Mouse (Mus musculus): ENCODE data around the gene Rpl7l1.
"Not testable (repeated sequence)": the region's sequence is repeated elsewhere in the genome, so short reads cannot be mapped to it uniquely, and the experiment has no call there.

Gene Rpl7l1

DNA sequence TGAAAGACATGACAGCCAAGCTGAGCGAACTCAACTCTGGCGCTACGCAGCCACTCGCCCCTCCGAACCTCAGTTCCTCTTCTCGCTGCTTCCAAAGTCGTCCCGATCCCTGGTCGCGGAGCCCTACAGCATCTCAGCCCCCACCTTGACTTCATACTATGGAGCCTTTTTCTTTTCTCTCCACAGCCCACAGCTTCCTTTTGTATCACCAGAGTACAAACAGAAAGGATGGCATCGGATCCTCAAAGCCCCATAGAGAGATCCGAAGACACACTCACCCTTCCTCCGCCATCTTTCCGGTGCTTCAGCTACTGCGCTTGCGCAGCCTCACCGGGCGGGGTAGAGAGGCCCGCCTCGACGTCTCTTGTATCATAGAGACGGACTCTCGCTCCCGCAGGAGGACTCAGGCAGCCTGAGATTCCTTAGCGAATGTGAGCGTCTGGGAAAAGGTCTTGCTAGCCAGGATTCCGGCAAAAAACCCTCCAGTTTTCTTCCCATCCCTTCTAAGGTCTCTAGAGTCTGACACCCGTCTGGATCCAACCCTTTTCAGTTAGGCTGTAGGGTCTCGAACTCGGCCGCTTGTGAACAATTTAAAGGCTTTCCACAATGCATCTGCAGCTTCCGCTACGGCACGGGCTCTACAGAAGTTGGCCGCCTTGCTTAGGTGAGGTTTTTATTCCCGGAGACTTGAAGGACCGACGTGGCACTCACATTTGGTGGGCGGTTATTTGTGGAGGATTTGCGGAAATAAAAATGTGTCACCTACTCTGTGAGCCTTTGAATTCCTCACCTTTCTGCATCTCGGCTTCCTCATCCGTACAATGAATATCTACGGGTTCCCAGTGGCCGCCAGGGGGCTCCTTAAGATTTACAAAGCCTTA lies at the start of gene Rpl7l1:
Gene Rpl7l1 (minus strand): TSS at position 332 of the 881 bp plus-strand sequence.
- peak; percentile 93 for DNase-seq

DNA sequence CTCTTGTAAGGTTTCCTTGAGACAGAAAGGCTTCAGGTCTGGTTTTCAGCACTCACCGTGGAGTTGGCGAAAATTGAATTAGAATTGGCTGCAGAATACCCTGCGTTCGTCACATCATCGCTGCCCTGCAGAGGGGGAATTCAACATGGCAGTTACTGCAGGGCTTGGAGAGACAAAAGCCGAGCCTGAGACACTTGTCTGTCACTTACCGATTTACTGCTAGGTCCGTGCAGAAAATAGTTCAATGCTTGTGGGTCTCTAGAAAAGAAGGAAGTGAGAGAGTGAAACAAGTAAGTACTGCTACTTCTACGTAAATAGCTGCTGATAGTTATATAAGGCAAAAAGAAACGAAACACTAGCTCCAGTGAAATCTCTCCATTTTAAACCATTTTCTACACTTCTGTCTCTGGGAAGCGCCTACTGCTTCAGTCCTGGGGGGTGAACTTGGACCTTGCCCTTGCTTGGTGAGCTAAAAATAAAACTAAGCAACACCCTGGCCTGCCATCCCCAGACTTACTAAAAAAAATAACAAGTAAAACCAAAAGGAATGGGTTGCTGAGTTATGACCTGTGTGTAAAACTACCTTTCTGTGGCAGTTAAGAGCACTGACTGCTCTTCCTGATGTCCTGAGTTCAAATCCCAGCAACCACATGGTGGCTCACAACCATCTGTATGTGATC lies 47.5 kb upstream of the Rpl7l1 start:
- peak; percentile 25 for DNase-seq

DNA sequence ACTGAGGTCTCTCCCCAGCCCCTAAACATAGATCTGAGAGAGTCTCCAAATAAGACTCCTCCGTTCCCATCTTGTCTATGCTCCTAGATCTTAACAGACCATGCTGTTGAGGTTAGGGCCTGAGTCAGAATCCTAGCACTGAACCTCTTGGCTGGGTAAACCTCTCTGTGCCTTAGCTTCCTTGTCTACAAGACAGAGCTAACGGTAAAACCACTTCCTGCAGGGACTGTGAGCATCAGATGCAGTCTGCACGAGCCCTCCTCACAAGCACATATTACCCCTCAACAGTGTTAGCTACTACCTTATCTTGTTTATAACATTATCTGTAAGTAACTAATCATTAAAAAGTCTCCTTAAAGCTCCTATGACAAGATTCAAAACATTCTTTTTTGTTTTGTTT lies 46.5 kb upstream of the Rpl7l1 start:
- peak; percentile 77 for DNase-seq

DNA sequence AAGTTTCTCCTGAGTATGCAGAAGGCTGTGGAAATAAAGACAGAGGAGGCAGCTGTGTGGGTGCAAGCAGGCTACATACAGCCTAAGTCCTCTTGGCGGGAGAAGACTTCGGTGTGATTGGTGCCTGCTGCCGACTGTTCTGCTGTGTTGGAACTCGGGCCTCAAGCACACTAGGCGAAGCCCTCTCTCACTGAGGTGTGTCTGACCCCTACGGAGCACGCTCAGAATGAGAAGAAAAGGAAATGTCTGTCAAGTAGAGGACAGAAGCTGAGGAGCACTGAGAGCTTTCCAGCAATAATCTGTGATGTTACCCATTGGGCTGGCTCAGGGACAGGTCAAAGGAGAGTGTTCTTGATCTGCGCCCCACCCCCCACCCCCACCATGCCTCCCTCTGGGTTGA lies 40.6 kb upstream of the Rpl7l1 start:
- no peak for DNase-seq

DNA sequence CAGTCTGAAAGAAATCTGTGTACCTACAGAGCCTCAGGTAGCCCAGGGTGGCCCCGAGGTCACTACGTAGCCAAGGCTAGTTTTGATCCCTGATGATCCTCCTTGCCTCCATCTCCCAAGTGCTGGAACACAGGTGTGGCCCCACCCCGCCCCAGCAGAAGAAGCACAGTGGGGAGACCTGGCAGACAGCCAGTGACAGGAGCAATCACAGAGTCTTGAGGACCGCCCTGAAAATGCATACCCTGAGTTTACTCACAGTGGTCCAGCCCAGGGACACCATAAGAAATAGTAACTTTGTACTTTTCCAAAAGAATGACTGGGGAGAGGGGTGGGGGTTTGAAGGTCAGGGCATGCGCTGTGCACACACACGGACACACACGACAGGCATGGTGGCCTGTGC lies 38.2 kb upstream of the Rpl7l1 start:
- no peak for DNase-seq

DNA sequence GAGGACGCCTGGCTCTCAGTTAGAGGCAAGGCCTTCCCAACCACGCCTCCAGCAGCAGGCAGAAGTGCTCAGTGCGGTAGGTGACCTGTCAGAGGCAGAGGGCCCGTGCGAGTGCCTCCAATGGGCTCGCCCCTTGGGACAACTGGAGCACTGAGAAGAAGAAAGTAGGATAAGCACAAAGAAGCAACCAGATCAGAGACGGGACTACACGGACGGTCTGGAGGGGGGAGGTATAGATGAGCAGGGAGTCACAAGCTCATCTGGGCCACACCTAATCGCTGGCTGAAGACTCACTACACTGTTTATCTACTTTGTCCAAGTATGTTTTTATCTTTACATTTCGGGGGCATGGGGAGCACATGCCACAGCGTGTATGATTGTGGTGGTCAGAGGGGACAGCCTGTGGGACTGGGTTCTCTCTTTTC lies 35.3 kb upstream of the Rpl7l1 start:
- no peak for DNase-seq

DNA sequence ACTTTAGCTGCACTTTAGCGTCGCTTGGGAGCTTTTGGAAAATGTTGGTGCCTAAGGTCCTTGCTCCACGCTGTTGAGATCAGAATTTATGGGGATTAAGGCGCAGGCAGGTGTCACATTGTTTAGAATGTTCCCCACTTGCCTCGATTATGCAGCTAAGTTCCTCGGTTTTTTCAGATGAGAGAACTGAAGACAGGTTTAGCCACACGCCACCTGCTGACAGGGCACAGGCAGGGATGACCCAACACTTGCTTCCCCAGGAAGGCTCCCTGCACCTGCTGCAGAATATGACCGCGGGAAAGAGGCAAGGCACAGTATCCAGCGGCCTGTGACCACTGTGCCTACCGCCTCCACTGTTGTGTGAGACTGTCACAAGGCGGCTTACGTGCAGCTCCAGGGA lies 33.8 kb upstream of the Rpl7l1 start:
- DNase-seq, result no peak

GRCm38 (mm10) chr17:46814497-46814896 lies 32.0 kb upstream of the Rpl7l1 start:
- no peak for DNase-seq

- no peak for DNase-seq
Measured at GRCm38 (mm10) chr17:46813637-46814036, 31.2 kb upstream of the Rpl7l1 start.

- no peak for DNase-seq
Measured at GRCm38 (mm10) chr17:46812442-46812841, 30.0 kb upstream of the Rpl7l1 start.

GRCm38 (mm10) chr17:46810672-46811071 lies 28.2 kb upstream of the Rpl7l1 start:
- DNase-seq, result no peak

DNA sequence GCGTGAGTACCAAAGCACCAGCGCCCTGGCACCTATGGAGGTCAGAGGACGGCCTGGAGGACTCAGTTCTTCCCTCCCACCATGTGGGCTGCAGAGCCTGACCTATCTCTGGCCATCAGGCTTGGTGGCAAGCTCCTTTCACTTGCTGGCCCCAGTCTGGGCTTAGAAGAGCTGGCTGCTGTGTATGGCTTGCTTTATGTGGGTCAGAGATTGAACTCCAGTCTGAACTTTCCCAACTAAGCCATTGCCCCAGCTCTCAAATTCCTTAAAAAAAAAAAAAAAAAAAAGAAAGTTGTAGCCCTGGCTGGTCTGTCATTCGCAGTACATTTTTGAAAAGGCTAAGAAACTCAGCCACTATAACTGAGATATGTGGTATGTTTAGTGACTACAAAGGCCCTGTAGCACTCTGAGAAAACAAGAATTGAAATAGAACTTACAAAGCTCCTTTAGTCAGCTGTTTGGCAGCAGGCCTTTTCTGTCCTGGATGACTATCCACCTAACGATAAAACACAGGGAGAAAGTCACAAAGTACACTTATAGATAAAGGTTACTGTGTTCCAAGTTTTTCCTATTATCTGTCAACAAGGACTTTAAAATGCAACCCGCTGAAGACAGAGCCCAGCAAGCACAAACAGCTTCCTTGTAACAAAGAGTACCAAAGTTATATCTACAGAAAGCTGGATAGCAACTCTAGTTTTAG lies 26.8 kb upstream of the Rpl7l1 start:
- DNase-seq, result no peak

DNA sequence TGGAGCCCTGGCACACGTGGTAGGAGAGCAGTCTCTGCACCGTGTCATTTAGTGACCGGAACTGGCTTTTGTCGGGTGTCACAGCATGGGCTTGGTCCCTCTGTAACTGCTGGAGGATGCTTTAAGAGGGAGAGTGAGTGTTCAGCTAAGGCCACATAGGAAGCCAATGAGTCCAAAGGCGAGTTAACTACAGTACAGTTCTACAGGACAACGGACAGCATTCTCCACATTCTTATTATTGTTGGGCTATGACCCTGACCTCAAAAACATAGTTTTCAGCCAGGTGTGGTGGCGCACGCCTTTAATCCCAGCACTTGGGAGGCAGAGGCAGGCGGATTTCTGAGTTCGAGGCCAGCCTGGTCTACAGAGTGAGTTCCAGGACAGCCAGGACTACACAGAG lies 25.9 kb upstream of the Rpl7l1 start:
- no peak for DNase-seq

DNA sequence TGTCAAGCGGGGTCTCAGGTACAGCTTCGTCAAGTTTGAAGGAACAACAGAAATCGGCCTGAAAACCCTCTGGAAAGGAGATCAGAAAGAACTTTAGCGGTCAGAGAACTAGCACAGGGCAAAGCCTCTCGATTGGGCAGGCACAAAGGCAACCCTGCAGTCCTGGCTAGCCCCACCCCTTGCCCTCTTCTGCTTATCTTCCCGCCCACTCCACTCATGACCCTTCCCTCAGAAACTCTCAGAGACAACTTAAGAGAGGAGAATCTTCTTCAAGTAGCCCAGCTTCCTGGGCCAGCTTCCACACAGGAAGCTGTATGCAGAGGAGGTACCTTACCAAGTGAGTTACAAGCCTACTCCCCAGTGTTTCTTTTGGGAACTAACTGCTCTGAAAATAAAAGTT lies 19.3 kb upstream of the Rpl7l1 start:
- no peak for DNase-seq

- no peak for DNase-seq
Measured at GRCm38 (mm10) chr17:46799680-46800079, 17.2 kb upstream of the Rpl7l1 start.

- DNase-seq, result no peak
Measured at GRCm38 (mm10) chr17:46797386-46797785, 14.9 kb upstream of the Rpl7l1 start.

DNA sequence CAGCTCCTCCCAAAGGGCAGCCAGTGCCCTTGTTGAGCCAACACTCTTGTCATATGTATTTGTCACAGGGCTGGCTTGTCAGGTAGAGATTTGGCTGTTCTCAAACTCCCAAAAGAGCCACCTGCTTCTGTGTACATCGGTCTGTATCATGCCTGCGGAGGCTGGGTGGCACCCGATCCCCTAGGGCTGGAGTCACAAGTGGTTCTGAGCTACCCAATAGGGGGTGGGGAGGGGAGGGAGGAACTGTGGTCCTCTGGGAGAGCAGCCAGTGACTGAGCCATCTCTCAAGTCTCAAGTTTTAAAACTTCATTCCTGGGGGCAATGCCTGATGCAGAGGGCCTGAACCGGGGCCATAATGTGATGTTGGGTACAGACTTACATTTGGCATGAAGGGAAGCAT lies 14.3 kb upstream of the Rpl7l1 start:
- DNase-seq, result no peak

DNA sequence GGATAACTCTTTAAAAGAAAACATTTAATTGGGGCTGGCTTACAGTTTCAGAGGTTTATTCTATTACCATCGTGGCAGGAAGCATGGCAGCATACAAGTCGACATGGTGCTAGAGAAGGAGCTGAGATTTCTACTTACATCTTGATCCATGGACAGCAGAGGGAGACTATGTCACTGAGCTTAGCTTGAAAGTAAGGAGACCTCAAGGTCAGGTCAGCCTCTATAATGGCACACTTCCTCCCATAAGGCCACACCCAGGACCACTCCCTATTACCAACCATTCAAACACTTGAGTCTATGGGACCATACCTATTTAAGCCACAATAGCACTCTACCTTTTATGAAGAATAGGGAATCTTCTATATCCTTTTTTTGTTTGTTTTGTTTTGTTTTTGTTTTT lies 10.5 kb upstream of the Rpl7l1 start:
- no peak for DNase-seq

DNA sequence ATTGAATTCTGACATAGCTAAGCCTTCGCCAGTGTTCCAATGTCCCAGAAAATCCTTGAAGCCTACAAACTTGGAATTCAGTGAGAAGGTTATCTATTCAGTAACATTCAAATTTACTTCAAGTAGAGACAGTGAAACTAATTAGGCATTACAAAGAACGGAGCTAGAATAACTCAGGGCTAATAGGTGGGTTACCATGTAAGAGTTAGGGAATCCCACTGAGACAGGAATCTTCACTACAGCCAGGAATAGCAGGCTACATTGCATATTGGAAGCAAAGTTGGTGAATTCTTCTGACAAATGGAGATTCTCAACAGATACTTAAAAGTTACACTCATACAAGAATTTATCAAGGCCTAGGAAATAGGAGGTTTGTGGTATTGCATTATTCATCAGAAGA lies 5.5 kb upstream of the Rpl7l1 start:
- not testable (repeated sequence) for DNase-seq

DNA sequence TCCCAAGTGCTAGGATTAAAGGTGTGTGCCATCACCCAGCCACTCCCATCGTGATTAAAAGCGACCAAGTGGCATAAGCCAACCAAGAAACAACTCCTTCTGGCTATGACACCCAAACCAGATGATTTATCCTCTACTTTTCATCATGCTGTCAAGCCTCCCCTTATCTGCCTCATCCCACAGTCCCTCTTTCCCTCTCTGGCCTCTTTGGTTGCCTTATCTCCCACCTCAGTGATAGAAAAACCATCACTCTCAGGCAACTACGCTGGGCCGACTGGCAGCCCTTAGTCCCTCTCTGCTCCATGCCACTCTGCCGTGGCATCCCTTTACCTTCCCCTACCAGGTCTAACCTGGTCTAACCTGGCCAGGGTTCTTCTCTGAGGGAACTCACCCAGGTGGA lies 4.5 kb upstream of the Rpl7l1 start:
- no peak for DNase-seq

- DNase-seq, result no peak
Measured at GRCm38 (mm10) chr17:46783222-46783565, 722 bp upstream of the Rpl7l1 start.

GRCm38 (mm10) chr17:46781876-46782275 lies 596 bp downstream of the Rpl7l1 start:
- DNase-seq, result no peak

GRCm38 (mm10) chr17:46776087-46776486 lies 6.4 kb downstream of the Rpl7l1 start:
- DNase-seq, result no peak

DNA sequence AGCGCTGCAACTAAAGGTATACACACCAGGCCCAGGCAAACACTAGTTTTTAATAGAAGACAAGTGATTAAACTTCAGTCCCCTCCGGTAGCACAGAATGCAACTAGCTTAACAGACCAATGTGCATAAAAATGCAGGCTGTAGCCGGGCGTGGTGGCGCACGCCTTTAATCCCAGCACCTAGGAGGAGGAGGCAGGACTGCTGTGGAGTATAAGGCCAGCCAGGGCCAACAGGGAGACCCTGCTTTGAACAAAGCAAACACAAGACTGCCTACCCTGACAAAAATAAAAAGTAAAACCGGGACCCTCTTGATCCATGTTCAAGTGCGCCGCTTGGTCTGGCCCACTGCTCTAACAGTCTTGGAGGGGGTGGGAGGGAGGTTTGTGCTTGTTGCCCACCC lies 7.4 kb downstream of the Rpl7l1 start:
- DNase-seq, result no peak
